Mouse (Mus musculus) layer of hippocampus, adult 2 months (tissue): ENCODE results near the gene Opn1mw. TPM values are rescaled to one million over a fixed set of nuclear protein-coding genes. Genes with fewer than 3 reads are reported as not detected.
A peak's percentile ranks its signal among the peaks of the same experiment; 100 is the strongest.
"Not testable (repeated sequence)": the region's sequence is repeated elsewhere in the genome, so short reads cannot be mapped to it uniquely, and the experiment has no call there.

Source experiments
- DNase-seq, 2 experiments: peaks; one replicate each; pipeline ENCODE4 v3.0.0; 2022; ENCODE audit warnings: low spot score in 2 of 2
- H3K27ac ChIP-seq: fragments of 200-600 bp; 2 replicates; pipeline ENCODE4 v1.8.1; 2022
- H3K4me3 ChIP-seq: fragments of 200-600 bp; 2 replicates; pipeline ENCODE4 v1.8.1; 2022; ENCODE audit warnings: mild to moderate bottlenecking
- CTCF ChIP-seq: fragments of 200-600 bp; conservative IDR thresholded peaks from 2 replicates; pipeline ENCODE4 v1.8.1; 2022; ENCODE audit warnings: antibody characterized with exemption, mild to moderate bottlenecking, moderate library complexity
- long read RNA-seq, 2 experiments: library from polyadenylated mRNA; stranded (forward); transcript quantifications; one replicate each; pipeline ENCODE4 v2.0.0; 2021; ENCODE audit warnings: borderline mapping rate in 2 of 2
- total RNA-seq, 2 experiments: library from RNA; stranded (reverse); gene quantifications; 2 replicates each; pipeline ENCODE4 v1.2.3; 2021

Gene Opn1mw
- total RNA-seq = 1 to 10 TPM in 1 of 2 experiments, not detected in 1; 1.1 TPM
- long read RNA-seq, experiment 1 = 0 reads
- long read RNA-seq, experiment 2 = 0 reads

- no peak for DNase-seq
- Histone ChIP-seq H3K27ac (no peak within 1 kb of the TSS), H3K4me3 (no peak within 1 kb of the TSS)
- TF ChIP-seq CTCF = no peak
These were observed at the start of gene Opn1mw for GRCm38 (mm10) chrX:74127164-74127563. Gene Opn1mw (plus strand): TSS chrX:74127464.

GRCm38 (mm10) chrX:74084276-74084837, 42.9 kb upstream of the Opn1mw start:
- no peak for DNase-seq
- Histone ChIP-seq H3K27ac (peak overlapping the region; percentile 98), H3K4me3 (peak overlapping the region; percentile 69)
- TF ChIP-seq CTCF = no peak

GRCm38 (mm10) chrX:74084946-74085498, 42.2 kb upstream of the Opn1mw start:
- TF ChIP-seq CTCF = no peak
- H3K4me3 ChIP-seq = peak overlapping the region; percentile 69
- H3K27ac ChIP-seq = peak overlapping the region; percentile 98
- DNase-seq = peak; percentile 78

GRCm38 (mm10) chrX:74085601-74086038, 41.6 kb upstream of the Opn1mw start:
- Histone ChIP-seq H3K27ac (peak overlapping the region; percentile 98), H3K4me3 (peak overlapping the region; percentile 69)
- no peak for TF ChIP-seq CTCF
- DNase-seq = peak; percentile 94 to 98

GRCm38 (mm10) chrX:74095130-74095529, 32.1 kb upstream of the Opn1mw start:
- no peak for TF ChIP-seq CTCF
- H3K4me3 ChIP-seq = no peak overlapping the region
- H3K27ac ChIP-seq = no peak overlapping the region
- DNase-seq = no peak

- H3K27ac ChIP-seq = no peak overlapping the region
- H3K4me3 ChIP-seq = no peak overlapping the region
- DNase-seq = no peak
- peak; percentile 27 for TF ChIP-seq CTCF
These were observed 23.6 kb upstream of the Opn1mw start for GRCm38 (mm10) chrX:74103457-74104188.

GRCm38 (mm10) chrX:74105916-74106315, 21.3 kb upstream of the Opn1mw start:
- no peak for TF ChIP-seq CTCF
- Histone ChIP-seq H3K4me3 (no peak overlapping the region), H3K27ac (no peak overlapping the region)
- DNase-seq = no peak

- Histone ChIP-seq H3K27ac (no peak overlapping the region), H3K4me3 (no peak overlapping the region)
- no peak for DNase-seq
- TF ChIP-seq CTCF = no peak
These were observed 18.5 kb upstream of the Opn1mw start for GRCm38 (mm10) chrX:74108747-74109146.

- no peak for DNase-seq
- no peak for TF ChIP-seq CTCF
- H3K4me3 ChIP-seq = no peak overlapping the region
- H3K27ac ChIP-seq = no peak overlapping the region
These were observed 13.2 kb upstream of the Opn1mw start for GRCm38 (mm10) chrX:74114036-74114435.

GRCm38 (mm10) chrX:74115511-74115910, 11.8 kb upstream of the Opn1mw start:
- DNase-seq = peak; percentile 30 to 42
- peak; percentile 72 for TF ChIP-seq CTCF
- H3K4me3 ChIP-seq = peak overlapping the region; percentile 50
- H3K27ac ChIP-seq = peak overlapping the region; percentile 61; the same call in 1 of the 2 replicates

- H3K27ac ChIP-seq = no peak overlapping the region
- peak; percentile 44 for TF ChIP-seq CTCF
- DNase-seq = no peak
- no peak overlapping the region for H3K4me3 ChIP-seq
These were observed 2.3 kb upstream of the Opn1mw start for GRCm38 (mm10) chrX:74124975-74125374.

GRCm38 (mm10) chrX:74135263-74135662, 8.0 kb downstream of the Opn1mw start, which contains the start of gene Mecp2:
Gene Mecp2 (minus strand): TSS chrX:74135363.
- H3K4me3 ChIP-seq, H3K27ac ChIP-seq, DNase-seq: not testable (repeated sequence)

- Histone ChIP-seq H3K27ac (no peak within 1 kb of the TSS), H3K4me3 (no peak within 1 kb of the TSS)
- no peak for DNase-seq
- TF ChIP-seq CTCF = no peak
These were observed 40.5 kb downstream of the Opn1mw start, which contains the start of gene Tex28 for GRCm38 (mm10) chrX:74167738-74168137. Gene Tex28 (minus strand): TSS chrX:74167838.
